Mouse (Mus musculus) kidney, postnatal 25 days (tissue): ENCODE measurements around the gene Tas2r117.

Experiments
- DNase-seq, 2 experiments: peaks; one replicate each; pipeline ENCODE4 v3.0.0; 2021; ENCODE audit warnings: mixed read lengths in 2 of 2

Gene Tas2r117

DNA sequence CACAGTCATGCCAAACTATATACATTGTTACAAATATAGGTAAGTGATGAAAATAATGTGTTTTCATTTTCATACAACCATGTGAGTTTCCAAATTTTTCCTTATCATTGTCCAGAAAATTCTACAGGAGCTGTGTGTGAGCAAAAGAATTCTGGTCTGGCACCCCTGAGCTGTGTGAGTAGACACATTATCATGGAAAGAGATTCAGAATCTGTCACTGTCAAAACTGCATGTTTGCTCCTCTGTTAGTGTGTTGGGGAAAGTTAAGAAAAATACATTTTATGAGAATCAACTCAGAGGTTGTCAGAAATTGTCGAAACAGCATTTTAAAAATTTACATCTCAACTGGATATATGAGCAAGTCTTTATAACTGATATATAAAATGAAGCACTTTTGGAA, at the start of gene Tas2r117:
TSS of gene Tas2r117 (plus strand) at position 301 of the 400 bp plus-strand sequence.
- no peak for DNase-seq

DNA sequence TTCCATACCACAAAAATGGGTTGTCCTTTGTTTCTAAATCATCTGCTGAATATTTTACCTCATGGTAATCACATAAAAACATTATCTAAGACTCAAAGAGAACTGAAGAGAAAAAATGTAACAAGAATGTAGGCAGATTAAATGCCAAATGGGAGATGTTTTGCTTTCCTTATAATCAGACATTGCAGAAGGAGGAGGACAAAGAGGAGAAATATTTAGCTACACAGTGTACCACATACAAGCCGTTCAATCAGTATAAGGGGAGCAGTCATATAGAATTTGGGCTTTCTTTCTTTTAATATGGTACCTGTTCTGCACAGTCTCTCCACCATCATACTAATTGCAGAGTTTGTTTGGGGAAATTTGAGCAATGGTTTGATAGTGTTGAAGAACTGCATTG, 48.2 kb upstream of the Tas2r117 start, which contains the start of gene Tas2r124:
TSS of gene Tas2r124 (plus strand) at position 301 of the 400 bp plus-strand sequence.
- no peak for DNase-seq

DNA sequence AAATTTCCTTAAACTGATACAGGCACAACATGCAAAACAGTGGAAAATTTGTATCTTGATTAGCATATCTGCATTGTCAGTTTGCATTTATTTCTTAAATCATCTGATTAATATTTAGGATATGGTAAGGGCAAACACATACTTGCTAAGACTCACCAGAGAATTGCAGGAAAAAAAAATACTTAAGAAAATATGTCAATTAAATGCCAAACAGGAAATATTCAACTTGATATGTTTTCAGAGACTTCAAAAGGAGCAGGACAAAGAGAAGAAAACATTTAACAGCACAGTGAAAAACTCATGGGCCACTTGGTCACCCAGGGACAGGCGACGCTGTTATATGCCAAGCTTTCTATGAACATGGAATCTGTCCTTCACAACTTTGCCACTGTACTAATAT, 40.8 kb upstream of the Tas2r117 start, which contains the start of gene Tas2r102:
TSS of gene Tas2r102 (plus strand) at position 301 of the 400 bp plus-strand sequence.
- DNase-seq = no peak

DNA sequence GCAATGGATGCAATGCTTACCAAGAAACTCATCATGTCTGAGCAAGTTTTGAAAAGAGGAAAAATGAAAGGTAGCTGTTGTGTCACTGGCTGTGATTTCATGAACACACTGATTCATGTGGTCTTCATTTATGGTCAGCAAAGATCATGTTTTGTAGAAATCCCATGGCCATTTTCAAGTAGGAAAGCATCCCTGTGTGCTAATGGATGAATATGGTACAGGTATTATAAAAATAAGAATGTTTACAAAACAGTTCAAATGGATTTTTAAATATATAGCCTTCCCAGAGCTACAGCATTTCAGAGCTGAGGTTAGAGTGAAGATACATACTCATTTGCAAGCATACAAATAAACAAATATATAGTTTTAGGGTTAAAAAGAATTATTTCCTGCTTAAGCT, 24.6 kb upstream of the Tas2r117 start, which contains the start of gene Tas2r136:
TSS of gene Tas2r136 (minus strand) at position 101 of the 400 bp plus-strand sequence.
- DNase-seq = no peak

DNA sequence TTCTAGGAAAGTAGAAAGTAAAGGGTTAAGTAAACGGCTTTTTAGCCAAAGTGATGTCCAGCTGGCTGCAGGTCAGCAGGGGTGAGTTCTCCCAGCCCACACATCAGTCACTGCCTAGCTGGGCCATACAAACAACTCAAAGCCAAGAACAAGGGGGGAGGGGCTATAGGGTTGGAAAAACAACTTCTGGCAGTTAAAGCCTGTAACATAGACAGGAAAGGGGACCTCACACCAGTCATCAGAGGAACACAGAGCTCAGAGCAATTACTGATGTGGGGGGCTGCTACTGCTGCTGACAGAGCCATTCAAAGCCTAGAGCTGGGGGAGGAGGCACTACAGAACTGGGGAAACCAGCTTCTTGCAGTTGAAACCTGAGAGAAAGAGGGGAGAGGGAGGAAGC, 7.2 kb upstream of the Tas2r117 start:
- DNase-seq = no peak

DNA sequence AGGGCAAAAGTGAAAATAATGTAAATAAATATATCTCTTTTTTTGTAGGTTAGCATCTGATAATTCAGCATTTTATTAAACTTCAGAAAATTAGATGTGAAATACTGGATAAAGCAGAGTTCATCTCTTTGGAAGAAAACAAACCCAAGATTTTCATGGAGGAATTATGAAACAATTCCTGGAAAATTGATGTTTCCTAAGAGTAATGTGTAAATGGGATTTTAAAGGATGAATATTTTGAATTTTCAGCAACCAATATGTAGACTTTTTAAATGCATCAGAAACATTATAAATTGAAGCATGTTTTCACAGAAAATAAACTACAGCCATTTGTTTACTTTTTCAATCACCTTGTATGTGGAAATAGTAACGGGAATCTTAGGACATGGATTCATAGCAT, 44.2 kb downstream of the Tas2r117 start, which contains the start of gene Tas2r123:
TSS of gene Tas2r123 (plus strand) at position 301 of the 400 bp plus-strand sequence.
- no peak for DNase-seq
